Mouse (Mus musculus) hindbrain, embryonic 11.5 days (tissue): ENCODE results near the gene Vipr1. TPM values are rescaled to one million over a fixed set of nuclear protein-coding genes. Genes with fewer than 3 reads are reported as not detected.

ENCODE experiments used
- ATAC-seq: fragments of 200-750 bp; cut with Nextera tagmentation; 2 replicates; pipeline ENCODE4 v1.8.0; 2017; ENCODE audit warnings: mild to moderate bottlenecking, moderate TSS enrichment, moderate library complexity; ENCODE audit not compliant: low FRiP score
- DNase-seq: peaks from one replicate; pipeline ENCODE4 v3.0.0-alpha.2; 2015; ENCODE audit warnings: low spot score
- H3K27ac ChIP-seq: fragments of 300-500 bp; sonication (generic); 2 replicates; pipeline ENCODE4 v1.5.1; 2014; ENCODE audit warnings: mild to moderate bottlenecking, low read depth, low read length
- H3K27me3 ChIP-seq: fragments of 300-500 bp; sonication (generic); 2 replicates; pipeline ENCODE4 v1.6.1; 2014; ENCODE audit warnings: mild to moderate bottlenecking, low read length, moderate library complexity, mixed read lengths; ENCODE audit not compliant: control insufficient read depth, insufficient read depth
- H3K36me3 ChIP-seq: fragments of 300-500 bp; sonication (generic); 2 replicates; pipeline ENCODE4 v1.6.1; 2014; ENCODE audit warnings: mild to moderate bottlenecking, low read length, moderate library complexity, mixed read lengths; ENCODE audit not compliant: control insufficient read depth, insufficient read depth
- H3K4me1 ChIP-seq: fragments of 300-500 bp; sonication (generic); replicated peaks from 2 replicates; pipeline ENCODE4 v1.6.1; 2014; ENCODE audit warnings: low read length, mixed read lengths; ENCODE audit not compliant: control insufficient read depth, insufficient read depth
- H3K4me2 ChIP-seq: fragments of 300-500 bp; sonication (generic); replicated peaks from 2 replicates; pipeline ENCODE4 v1.6.1; 2014; ENCODE audit warnings: mild to moderate bottlenecking, low read depth, low read length
- H3K4me3 ChIP-seq: fragments of 300-500 bp; sonication (generic); 2 replicates; pipeline ENCODE4 v1.5.1; 2014; ENCODE audit warnings: low read depth, low read length
- H3K9ac ChIP-seq: fragments of 300-500 bp; sonication (generic); 2 replicates; pipeline ENCODE4 v1.6.1; 2014; ENCODE audit warnings: low read depth, low read length
- H3K9me3 ChIP-seq: fragments of 300-500 bp; sonication (generic); 2 replicates; pipeline ENCODE4 v1.6.1; 2016; ENCODE audit warnings: low read length; ENCODE audit not compliant: control insufficient read depth
- WGBS: fragments of 180-500 bp; shearing (Covaris S2); extraction: QIAGEN DNeasy Blood & Tissue Kit; methylation state at CpG from one replicate; pipeline ENCODE4 v1.1.7; 2014; 5-methylcytosine and 5-hydroxymethylcytosine counted together
- polyA plus RNA-seq: library from polyadenylated mRNA; unstranded; fragments of >200 nt; fragmentation: Nextera tagmentation; extraction: Ambion mirVana; gene quantifications from 2 replicates; pipeline ENCODE4 v1.2.1, GENCODE M21; 2014

Vipr1 gene
- polyA plus RNA-seq, 1 experiment from 2014 or later: 0.57 TPM

DNA sequence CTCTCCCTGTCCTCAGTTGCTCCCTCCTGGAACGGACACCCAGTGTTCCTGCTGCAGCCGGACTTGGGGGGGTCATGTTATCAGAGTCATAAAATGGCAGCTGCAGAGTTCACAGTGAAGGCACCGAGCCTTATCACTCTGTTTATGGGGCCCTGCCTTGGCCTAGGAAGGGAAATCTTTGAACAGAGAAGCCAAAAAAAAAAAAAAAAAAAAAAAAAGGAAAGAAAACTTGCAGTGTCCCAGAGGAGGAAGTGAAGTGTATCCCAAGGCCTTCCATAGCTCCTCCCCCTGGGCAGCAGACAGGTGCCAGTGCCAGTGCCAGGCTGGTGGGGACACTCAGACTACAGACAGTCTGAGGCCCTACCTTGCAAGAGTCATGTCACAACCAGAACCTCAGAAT is 2.3 kb downstream of the Vipr1 start:
- WGBS: 87% methylated on average over 3 of the region's 3 CpGs
- Histone ChIP-seq H3K9me3 (no peaks in the 10 kb centered on the region), H3K9ac (no peak overlapping the region), H3K4me3 (no peak overlapping the region), H3K36me3 (no peaks in the 10 kb centered on the region), H3K4me1 (peaks cover 9% of the 10 kb centered on the region), H3K27ac (no peak overlapping the region), H3K27me3 (peaks cover 40% of the 10 kb centered on the region), H3K4me2 (no peak overlapping the region)
- DNase-seq (no peak), ATAC-seq (no peak)

DNA sequence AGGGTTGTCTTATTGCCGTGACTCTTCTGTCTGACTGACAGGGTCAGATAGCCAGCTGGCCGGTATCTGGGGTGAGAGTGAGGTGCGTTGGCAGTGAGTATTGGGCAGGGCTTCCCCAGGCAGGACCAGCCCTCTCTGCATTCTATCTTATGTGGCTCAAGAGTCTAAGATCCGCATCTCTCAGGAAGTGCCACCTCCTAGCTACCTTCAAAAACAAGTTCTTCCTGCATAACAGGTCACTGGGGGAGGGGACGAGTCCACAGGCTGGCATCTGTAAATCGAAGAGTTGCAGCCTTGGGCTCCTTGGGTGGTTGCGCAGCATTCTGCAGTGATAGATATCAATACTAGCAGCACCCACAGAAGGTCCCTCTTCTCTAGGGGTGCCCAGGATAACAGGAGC is 4.5 kb downstream of the Vipr1 start:
- ATAC-seq (no peak), DNase-seq (no peak)
- Histone ChIP-seq H3K4me1 (peaks cover 8% of the 10 kb centered on the region), H3K27ac (no peak overlapping the region), H3K4me3 (no peak overlapping the region), H3K36me3 (no peaks in the 10 kb centered on the region), H3K27me3 (peaks cover 22% of the 10 kb centered on the region), H3K4me2 (no peak overlapping the region), H3K9me3 (no peaks in the 10 kb centered on the region), H3K9ac (no peak overlapping the region)
- WGBS: 78% methylated on average over 7 of the region's 7 CpGs

DNA sequence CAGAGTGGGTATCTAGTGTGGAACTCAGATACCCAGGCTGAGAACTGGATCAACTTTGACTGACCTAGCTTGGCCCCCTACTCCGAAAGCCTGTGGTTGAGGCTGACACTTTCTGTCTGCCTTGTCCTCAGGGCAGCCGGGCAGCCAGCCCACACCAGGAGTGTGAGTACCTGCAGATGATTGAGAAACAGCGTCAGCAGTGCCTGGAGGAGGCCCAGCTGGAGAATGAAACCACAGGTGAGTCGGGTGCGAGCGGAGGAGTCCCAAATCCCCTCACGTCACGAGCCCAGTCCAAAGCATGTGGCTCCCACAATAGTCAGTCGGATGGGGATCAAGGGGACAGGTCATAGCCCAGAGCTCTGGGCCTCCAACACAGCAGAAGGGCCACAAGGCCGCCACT is 11.2 kb downstream of the Vipr1 start:
- Histone ChIP-seq H3K4me3 (no peak overlapping the region), H3K27ac (no peak overlapping the region)
- no peak for ATAC-seq

DNA sequence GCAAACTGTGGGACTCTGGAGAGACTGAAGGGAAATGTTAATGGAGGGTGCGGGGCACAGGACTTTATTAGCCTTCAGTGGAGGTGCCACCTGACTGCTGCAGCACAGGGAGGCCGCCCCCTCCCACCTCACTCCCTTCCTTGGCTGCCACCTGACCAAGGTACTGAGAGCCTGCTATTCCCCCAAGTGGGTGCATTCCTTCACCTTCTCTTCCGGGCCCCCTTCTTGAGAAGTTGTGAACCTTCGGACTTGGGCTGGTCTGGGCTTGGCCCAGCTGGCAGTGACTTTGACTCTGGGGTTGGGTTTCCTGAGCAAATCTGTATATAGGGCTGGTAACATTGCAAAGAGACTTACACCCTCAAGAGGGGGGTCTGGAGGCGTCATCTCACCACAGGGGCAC is 13.8 kb downstream of the Vipr1 start:
- H3K4me3 ChIP-seq: no peak overlapping the region
- H3K9ac ChIP-seq: no peak overlapping the region
- 81% methylated on average over 5 of the region's 5 CpGs for WGBS
- H3K4me1 ChIP-seq: no peaks in the 10 kb centered on the region
- no peak overlapping the region for H3K4me2 ChIP-seq
- ATAC-seq (no peak), DNase-seq (no peak)
- H3K9me3 ChIP-seq: no peaks in the 10 kb centered on the region
- no peak overlapping the region for H3K27ac ChIP-seq
- H3K27me3 ChIP-seq: no peaks in the 10 kb centered on the region
- H3K36me3 ChIP-seq: no peaks in the 10 kb centered on the region

More for the DNA sequence above, 11.2 kb downstream of the Vipr1 start:
- Histone ChIP-seq H3K9me3 (no peaks in the 10 kb centered on the region), H3K4me2 (no peak overlapping the region), H3K4me1 (no peaks in the 10 kb centered on the region), H3K36me3 (no peaks in the 10 kb centered on the region), H3K27me3 (no peaks in the 10 kb centered on the region), H3K9ac (no peak overlapping the region)
- WGBS: 91% methylated on average over 10 of the region's 10 CpGs
- DNase-seq: no peak

DNA sequence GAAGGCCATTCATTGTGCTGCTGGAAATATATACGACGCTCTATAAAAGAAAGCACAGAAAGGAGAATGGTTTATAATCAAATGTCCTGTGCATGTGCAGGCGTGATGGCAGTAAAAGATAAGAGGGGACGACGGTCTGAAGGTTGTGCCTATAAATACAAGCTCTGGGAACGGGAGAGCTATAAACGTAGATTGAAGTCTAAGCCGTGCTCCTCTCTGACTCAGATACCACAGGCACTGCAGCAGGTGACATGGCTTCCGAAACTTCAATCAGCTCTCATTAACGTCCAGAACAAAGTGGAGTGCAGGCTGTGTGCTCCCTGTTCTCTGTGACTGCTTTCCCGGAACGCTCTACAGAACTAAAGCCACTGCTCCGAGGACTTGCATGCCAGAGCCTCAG is 14.6 kb downstream of the Vipr1 start:
- Histone ChIP-seq H3K9me3 (no peaks in the 10 kb centered on the region), H3K4me3 (no peak overlapping the region), H3K36me3 (no peaks in the 10 kb centered on the region), H3K4me2 (no peak overlapping the region), H3K4me1 (no peaks in the 10 kb centered on the region), H3K27me3 (no peaks in the 10 kb centered on the region), H3K27ac (no peak overlapping the region), H3K9ac (no peak overlapping the region)
- ATAC-seq: no peak
- DNase-seq: no peak
- WGBS: 78% methylated on average over 13 of the region's 13 CpGs

DNA sequence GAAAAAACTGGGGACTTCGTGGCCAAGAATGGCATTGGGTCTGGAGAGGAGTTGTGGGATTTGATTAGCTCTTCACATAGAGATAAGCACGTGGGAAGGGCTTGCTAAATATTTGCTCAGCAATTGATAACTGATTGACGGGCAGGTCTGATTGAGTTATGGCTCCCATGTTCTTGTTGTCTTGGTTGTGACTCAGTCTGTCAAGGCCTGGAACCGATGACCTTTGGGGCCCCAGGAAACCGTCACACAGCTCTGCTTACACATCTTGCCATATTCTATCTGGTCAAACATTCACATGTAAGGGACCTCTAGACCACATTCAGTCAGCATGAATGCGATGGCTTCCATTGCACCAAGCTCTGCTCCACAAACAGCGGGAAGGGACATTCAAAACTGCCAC is 15.7 kb downstream of the Vipr1 start:
- no peak for DNase-seq
- H3K9me3 ChIP-seq: no peaks in the 10 kb centered on the region
- no peak overlapping the region for H3K27ac ChIP-seq
- no peak for ATAC-seq
- H3K36me3 ChIP-seq: no peaks in the 10 kb centered on the region
- H3K9ac ChIP-seq: no peak overlapping the region
- 81% methylated on average over 7 of the region's 7 CpGs for WGBS
- H3K4me3 ChIP-seq: no peak overlapping the region
- H3K4me1 ChIP-seq: no peaks in the 10 kb centered on the region
- H3K4me2 ChIP-seq: no peak overlapping the region
- H3K27me3 ChIP-seq: no peaks in the 10 kb centered on the region

DNA sequence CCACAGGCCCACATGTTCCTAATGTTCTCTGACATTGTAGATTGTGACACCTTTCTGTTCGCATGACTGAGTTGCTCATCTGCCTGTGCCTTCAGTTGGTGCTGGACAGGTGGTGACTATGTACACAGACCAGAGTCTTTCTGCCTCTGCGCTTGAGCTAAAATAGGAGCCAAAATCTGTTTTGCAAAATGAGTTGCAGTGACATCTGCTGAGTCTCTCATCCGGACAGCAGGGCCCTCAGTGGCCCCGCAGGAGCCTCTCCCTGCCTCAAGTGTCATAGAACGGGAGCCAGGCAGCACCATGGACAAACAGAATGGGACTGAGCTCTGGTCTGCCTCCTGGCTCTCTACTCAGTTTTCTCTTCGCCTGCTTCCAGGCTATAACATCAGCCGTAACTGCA is 17.3 kb downstream of the Vipr1 start:
- H3K36me3 ChIP-seq: no peaks in the 10 kb centered on the region

DNA sequence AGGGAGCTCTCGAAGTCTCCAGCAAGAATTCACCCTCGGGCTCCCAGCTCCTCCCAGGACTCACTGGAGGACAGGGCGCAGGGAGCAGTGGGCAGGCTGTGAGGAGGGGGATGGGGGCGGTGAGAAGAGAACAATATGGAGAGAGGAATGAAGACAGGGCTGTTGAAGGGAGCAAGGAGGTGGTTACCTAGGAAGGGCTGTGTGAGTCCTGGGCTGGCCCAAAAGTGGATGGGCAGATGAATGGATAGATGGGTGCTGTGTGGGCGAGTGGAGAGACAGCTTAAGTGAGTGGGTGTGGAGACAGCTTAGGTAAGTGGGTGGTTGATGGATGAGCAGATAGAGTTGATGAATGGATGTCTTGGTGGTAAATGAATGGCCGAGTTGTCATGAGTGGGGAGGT is 21.0 kb downstream of the Vipr1 start:
- no peak overlapping the region for H3K4me3 ChIP-seq
- no peaks in the 10 kb centered on the region for H3K27me3 ChIP-seq
- ATAC-seq (no peak), DNase-seq (no peak)
- H3K9ac ChIP-seq: no peak overlapping the region
- no peak overlapping the region for H3K27ac ChIP-seq
- WGBS: 79% methylated on average over 6 of the region's 6 CpGs
- peaks cover 3% of the 10 kb centered on the region for H3K4me1 ChIP-seq
- no peak overlapping the region for H3K4me2 ChIP-seq
- no peaks in the 10 kb centered on the region for H3K36me3 ChIP-seq
- no peaks in the 10 kb centered on the region for H3K9me3 ChIP-seq

More for the DNA sequence above, 17.3 kb downstream of the Vipr1 start:
- Histone ChIP-seq H3K4me3 (no peak overlapping the region), H3K4me2 (no peak overlapping the region), H3K27me3 (no peaks in the 10 kb centered on the region), H3K9me3 (no peaks in the 10 kb centered on the region), H3K4me1 (no peaks in the 10 kb centered on the region), H3K27ac (no peak overlapping the region), H3K9ac (no peak overlapping the region)
- no peak for ATAC-seq
- DNase-seq: no peak
- WGBS: 89% methylated on average over 7 of the region's 7 CpGs

DNA sequence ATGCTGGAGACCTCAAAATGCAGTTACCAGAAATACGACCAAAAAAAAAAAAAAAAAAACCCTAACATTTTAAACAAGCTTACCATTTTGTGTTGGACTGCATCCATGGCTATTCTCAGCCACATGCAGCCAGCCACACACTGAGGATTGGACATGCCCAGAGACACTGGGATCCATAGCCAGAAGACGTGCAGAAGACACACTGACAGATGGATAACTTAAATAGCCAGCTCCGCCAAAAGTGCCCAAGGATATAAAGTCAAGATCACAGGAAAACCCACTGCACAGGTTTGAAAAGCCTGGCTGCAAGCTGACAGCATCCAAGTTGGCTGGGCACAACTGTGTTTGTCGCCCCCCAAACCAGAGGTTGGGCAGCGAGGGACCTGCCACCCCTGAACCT is 21.6 kb downstream of the Vipr1 start:
- WGBS: 84% methylated on average over 5 of the region's 5 CpGs
- Histone ChIP-seq H3K9ac (no peak overlapping the region), H3K4me3 (no peak overlapping the region), H3K27me3 (peaks cover 2% of the 10 kb centered on the region; the same call in 1 of the 2 replicates), H3K4me2 (no peak overlapping the region), H3K4me1 (peaks cover 5% of the 10 kb centered on the region), H3K27ac (no peak overlapping the region), H3K36me3 (no peaks in the 10 kb centered on the region), H3K9me3 (no peaks in the 10 kb centered on the region)
- no peak for DNase-seq
- no peak for ATAC-seq
